Mouse (Mus musculus): ENCODE measurements at regions not wholly inside any gene's neighbourhood (a gene's known extent, or its start where the extent isn't known, plus 50 kb on each side); places are given as distances from the start of the nearest gene placed in this dataset.

DNA sequence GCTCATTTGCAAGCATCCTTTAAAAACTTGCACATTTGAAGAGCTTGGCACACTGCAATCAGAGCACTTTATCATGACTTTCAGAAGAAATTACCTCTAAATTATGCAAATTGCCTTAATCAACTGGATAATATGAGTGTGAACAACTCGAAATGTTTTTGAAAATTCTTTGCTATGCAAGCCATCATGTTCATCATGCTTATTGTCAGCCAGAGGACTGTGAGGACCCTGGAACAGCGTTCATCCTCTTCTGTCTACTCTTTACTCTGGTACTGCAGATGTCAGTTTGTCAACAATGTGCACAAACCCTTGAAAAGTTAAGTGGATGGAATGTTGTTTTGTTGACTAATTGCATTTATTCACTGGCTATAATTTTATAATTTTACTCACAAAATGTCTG, 1899.9 kb upstream of the Slc39a10 start:
- DNase-seq: no peak

DNA sequence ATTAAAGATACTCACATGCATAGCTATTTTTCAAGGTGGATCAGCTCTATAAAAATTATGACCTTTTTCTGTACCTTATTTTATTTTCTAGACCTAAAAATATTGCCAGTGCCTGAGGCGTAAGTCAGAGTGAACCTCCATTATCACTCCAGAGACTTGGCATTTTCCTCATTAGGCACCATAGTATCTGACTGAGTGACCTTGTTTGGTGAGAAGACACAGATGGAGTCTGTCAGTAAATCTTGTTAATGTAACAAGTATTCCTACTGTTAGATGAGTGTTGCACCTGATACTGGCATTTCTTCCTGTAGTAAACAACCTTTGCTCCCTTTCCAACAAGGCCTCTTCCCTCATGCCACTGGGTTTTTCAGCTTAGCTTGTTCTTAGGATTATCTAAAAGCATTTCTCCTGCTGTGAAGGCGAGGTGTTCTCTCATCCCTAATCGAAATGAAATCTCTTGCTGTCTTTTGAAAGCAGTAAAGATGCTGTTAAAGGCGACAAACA, 1860.7 kb upstream of the Slc39a10 start:
- no peak for DNase-seq

DNA sequence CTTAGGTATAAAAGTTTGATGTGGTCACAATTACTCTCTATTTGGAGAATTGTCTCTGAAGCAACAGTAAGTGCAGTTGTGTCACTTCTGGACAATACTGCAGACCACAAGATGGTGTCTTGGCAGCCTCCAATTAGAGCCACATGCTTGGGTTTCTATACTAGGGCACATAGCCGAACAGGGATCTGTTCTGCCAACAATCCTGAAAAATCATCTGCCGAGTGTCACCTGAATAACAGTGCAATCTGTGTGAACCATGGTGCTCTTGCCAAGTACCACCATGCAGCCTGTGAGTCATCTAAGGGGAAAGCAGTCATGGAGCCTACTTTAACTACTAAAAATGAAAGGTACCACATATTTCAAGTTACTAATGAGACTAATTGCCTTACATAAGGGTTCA, 1840.9 kb upstream of the Slc39a10 start:
- DNase-seq: no peak

DNA sequence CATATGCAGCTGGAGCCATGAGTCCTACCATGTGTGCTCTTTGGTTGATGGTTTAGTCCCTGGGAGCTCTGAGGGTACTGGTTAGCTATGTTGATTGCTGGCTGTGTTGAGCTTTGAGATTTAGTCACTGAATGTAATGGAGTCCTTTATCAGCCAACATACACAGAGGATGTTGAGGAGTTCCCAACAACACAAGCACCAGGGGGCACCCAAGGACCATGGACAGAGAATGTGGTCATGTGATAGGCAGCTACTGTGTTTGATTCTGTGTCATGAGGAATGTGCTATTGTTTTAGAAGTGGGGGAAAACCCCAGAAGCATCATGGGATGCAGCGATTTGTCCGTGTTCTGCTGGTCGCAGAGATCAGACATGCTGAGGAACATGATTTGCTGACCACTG, 1816.0 kb upstream of the Slc39a10 start:
- peak; percentile 14 for DNase-seq

Measured in kidney, adult 11 months (tissue).